Mouse (Mus musculus) frontal cortex, adult 2 months (tissue): ENCODE results near the gene Prr7. TPM values are rescaled to one million over a fixed set of nuclear protein-coding genes. Genes with fewer than 3 reads are reported as not detected.

Experiments
- DNase-seq, 2 experiments: peaks; one replicate each; pipeline ENCODE4 v3.0.0; 2022; ENCODE audit warnings: low spot score in 1 of 2; ENCODE audit errors: extremely low spot score in 1 of 2
- polyA plus RNA-seq: library from polyadenylated mRNA; depleted of rRNA; stranded (reverse); fragments of >200 nt; gene quantifications from 2 replicates; pipeline ENCODE4 v1.2.3, GENCODE M21; 2012

Prr7 gene
- polyA plus RNA-seq, 1 experiment: 67.1 TPM

DNA sequence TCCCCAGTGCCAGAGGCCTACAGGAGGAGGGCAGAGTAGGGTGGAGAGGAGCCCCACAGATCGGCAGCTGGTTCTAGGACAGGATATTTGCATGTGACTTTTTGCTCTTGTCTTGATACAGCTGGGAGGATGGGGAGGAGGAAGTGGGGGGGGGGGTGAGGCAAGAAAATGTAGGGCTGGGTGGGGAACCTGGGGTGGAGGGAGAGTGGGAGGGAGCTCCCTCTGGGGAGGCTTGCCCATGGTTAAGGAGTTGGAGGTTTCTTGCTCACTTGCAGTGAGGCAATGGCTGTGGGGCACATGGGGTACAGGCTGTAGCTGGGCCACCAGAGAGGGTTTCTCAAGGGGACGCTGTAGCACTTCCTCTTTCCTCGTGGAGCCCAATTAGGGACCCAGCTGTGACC, 16.5 kb upstream of the Prr7 start:
- no peak for DNase-seq

DNA sequence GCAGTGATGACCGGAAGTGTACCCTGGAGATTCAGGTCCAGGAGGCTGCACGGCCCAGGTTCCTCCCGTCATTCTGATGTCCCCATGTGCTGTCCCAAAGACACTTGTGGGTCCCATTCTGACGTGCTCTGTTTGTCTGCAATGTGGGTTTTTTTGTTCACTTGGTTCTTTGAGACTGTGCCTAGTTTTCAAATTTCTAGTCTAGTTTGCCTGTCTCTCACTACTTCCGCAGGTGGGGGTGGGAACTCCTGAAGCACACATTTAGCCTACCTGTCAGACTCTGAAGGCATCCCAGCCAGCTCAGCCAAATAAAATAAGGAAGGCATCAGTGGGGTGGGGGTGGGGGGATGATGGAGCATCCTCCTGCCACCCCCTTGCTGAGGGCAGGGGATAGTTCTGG, 15.9 kb upstream of the Prr7 start:
- no peak for DNase-seq

DNA sequence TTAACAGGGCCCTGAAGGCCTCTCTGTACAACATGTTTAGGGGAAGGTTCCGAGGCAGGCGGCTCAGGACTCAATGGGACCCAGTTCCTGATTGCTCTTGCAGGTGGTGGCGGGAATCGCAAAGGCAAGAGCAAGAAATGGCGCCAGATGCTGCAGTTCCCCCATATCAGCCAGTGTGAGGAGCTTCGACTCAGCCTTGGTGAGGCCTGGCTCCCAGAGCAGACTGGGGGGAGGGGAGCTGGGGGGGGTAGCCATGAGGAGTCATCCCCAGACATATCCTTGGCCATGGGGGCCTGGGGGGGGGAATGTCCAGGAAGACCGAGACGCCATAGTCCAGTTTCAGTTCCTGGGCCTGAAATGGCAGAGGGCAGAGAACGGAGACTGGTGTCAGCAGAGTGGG, 14.9 kb upstream of the Prr7 start:
- no peak for DNase-seq

DNA sequence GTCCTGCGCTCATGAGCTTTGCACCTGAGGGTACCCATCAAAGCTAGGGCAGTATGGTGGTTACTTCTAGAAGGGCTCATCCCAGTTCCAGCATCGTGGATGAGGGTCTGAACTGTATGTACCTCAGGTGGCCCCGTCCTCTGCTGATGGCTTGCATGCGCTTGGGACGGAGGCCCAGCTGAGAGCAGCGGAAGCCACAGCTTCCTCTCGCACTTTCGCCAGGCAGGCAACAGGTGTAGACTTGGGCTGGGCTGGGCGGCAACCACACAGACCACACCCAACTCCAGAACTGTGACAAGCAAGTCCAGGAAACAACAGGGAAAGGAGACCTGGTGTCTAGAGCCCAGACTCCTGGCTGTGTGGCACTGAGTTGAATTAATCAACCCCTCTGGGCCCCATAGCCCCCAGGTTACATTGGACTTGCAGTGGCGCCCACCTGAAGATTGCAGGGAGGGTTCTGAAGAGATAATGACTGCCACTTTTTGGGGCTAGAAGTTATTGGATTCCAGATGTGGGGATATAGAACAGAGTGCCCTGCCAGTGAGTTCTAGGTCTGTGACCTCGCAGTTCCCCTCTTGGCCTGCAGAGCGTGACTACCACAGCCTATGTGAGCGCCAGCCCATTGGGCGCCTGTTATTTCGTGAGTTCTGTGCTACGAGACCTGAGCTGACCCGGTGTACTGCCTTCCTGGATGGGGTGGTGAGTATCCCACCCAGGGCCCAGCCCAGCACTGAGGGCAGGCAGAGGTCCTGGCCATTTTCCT, 14.2 kb upstream of the Prr7 start:
- DNase-seq: no peak

DNA sequence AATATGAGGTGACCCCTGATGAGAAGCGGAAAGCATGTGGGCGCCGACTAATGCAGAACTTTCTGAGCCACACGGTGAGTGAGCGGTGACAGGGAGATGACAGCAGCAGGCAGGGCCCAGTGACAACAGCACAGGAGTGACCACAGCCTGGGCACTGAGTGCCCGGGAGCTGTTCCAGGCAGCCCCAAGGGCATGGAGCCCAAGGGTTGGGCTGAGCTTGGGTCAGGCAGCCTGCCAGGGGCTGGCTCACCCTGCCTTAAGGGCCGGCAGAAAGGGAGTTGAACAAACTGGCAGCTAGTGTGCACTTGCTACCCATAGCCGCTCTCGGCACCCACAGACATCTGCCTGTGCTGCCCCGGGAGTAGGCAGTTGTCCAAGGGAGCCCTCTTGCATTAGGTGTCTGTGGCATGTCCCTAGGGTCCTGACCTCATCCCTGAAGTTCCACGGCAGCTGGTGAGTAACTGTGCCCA, 13.5 kb upstream of the Prr7 start:
- peak in 1 of 2 experiments; percentile 60 for DNase-seq

DNA sequence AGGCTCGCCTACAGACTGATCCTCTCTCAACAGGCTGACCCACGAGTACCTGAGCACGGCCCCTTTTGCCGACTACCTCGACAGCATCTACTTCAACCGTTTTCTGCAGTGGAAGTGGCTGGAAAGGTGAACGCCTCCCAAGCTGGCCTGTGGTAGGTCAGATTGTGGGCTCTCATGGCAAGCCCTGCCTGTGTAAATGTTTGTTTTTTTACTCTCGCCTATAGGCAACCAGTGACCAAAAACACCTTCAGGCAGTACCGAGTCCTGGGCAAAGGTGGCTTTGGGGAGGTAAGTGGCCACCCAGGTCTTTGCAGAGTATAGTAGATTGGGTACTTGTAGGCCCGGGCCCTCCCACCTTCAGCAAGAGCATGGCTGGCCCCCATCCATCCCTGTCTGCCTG, 12.8 kb upstream of the Prr7 start:
- DNase-seq: no peak

DNA sequence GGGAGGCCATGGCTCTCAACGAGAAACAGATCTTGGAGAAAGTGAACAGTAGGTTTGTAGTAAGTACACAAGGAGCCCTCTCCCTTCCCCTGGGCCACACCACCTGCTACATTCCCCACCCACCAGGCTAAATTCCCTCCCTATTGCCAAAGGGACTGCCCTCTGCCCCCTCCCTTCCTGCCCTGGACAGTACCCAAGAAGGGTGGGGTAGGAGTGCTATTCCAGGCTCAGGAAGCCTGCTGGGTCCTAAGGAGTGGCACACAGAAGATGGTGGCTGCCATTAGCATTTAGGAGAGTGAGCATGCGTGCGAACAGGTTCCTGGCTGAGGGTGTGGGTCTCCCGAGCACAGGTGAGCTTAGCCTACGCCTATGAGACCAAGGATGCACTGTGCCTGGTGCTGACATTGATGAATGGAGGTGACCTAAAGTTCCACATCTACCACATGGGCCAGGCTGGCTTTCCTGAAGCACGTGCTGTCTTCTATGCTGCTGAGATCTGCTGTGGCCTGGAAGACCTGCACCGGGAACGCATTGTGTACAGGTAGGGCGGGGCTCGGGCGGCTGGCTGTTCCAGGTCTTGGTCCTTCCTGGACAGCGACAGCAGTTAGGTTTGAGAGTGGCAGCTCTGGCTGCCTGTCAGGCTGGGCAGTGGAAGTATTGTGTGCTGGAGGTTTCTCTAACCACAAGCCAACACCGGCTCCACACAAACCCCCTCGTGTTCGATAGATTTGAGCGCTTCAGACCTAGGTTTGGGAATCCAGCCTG, 12.1 kb upstream of the Prr7 start:
- no peak for DNase-seq

DNA sequence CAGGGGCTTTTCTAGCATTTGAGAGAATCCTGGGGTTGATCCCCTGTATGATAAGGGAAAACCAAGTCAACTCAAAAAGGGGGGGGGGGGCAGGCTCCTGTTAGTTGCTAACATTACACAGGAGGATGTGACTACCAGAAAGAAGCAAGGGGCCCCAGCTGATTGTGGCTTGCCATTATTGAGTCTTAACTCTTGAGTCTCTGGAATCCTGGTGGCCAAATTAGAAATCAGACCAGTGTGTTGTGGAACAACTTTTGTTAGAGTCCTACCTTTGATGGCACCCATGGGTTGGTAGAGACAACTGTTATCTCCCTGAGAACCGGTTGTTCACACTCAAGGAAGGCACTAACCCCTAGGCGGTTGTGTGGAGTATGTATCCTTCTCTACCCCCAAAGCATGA, 1.1 kb upstream of the Prr7 start:
- DNase-seq: no peak

DNA sequence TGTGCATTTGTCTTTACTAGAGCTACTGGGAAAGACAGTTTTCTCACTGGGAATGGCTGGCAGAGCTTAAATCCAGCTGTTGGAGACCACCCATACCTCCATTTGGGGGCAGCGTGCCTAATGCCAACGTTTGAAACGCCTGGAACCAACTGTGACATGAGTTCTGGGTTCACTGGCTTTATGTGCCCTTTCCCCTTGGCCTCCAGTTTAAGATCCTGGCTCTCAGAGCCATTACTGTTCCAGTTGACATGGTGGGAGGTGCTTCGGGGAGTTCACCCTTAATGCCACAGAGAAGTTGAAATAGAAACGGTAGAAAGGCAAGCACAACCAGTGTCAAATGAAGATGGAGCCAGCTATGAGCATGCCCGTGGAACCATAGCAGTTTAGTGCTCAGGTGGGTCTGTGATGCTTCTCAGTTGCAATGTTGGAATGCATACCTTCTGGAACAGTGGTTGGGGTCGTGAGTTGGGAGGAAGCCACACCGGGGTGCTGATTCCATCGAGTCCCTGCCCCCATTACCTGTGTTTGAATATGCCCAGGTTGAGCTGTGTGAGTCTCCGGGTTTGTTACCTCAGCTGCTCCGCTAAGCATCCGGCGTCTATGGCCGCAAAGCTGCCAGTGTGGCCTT, 554 bp upstream of the Prr7 start:
- no peak for DNase-seq

DNA sequence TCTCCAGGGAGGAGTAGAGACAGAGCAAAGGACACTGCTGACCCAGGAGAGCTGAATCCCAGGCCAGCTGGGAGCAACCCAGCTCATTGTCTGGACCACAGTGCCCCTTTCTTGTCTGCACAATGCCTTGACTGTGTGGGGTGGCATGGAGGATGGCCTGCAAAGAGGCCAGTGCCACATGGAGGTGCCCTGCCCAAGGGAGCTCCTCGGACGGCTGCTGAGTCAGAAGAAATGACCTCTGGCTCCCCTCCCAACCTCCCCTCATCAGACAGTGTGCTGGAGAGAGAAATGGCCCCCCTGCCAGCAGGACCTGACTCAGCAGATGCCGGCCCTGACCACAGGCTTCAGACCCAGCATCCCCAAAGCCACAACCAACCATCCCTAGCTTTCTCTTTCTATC, 1.1 kb downstream of the Prr7 start:
- peak in 1 of 2 experiments; percentile 36 for DNase-seq

DNA sequence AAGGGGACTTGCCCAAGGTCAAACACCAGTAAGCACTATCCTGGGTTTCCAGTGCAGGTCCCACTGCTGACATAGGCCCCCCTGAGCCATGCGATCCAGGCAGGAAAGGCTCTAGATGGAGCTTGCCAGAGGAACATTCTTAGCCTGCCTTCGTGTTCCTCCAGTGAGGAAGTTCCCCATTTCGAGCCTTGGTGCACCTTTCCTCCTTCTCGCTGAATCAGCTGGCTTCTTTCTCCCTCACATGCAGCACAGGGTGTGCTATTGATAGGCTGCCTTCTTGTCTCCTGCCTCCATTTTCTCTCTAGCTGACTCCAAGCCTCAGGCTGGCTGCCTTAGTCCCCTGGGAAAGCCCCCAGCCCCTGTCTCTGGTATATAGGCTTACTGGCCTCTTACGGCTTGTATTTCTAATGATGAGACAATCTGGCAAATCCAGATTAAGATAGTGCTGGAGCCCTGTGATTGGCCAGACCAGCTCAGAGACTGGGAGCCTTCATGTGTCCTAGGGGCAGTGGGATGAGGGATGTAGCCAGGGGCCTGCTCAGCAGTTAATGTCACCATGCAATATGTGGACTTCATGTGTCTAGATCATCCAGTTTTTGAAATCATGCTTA, 1.9 kb downstream of the Prr7 start:
- peak in 1 of 2 experiments; percentile 40 for DNase-seq

DNA sequence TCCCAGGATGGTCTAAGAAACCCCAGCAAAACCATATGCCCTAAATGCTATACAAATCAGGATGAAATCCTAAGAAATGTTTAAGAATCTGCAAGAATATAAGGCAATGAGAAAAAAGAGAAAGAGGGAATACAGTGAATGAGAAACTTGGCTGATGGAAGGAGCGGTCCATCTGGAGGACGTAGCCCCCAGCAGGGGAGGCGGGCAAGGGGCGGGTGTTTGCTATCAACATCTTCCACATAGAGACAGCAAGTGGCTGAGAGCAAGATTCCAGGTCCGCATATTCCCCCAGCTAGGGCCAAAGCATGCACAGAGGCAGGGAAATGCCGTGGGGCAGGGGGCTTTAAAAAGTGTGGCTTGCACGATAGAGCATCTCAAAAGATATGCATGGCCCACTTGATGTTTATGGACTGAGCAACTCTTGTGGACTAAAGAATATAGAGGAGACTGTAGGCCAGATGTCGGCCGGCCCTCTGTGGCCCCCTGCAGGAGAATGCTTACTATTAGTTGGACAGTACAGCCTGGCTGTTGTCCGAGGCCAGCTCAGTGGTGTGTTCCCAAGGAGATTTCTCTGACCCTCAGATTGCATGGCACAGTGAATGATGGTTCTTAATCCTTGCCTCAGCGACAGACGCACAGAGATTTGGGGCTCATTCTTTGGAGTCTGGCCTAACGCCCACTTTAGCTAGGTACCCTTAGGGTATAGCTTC, 4.9 kb downstream of the Prr7 start:
- DNase-seq: no peak

DNA sequence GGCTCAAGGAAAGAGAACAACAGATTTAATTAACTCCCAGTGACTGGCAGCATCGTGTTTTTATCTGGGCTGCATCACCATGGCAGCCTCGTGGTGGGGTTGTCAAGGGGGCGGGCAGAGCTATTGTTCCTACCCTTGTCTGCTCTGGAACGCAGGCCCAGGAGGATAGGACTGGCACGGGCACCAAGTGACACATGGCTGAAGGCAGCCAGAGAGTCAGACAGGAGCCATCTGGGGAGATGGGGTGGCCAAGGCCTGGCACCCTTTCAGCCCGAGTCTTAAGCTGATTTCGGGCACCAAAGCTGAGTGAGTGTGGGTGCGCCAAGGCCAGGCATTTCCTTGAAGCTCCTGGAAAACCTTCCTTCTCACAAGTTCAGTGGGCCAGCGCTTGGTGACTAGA, 6.3 kb downstream of the Prr7 start:
- peak in 1 of 2 experiments; percentile 55 for DNase-seq

DNA sequence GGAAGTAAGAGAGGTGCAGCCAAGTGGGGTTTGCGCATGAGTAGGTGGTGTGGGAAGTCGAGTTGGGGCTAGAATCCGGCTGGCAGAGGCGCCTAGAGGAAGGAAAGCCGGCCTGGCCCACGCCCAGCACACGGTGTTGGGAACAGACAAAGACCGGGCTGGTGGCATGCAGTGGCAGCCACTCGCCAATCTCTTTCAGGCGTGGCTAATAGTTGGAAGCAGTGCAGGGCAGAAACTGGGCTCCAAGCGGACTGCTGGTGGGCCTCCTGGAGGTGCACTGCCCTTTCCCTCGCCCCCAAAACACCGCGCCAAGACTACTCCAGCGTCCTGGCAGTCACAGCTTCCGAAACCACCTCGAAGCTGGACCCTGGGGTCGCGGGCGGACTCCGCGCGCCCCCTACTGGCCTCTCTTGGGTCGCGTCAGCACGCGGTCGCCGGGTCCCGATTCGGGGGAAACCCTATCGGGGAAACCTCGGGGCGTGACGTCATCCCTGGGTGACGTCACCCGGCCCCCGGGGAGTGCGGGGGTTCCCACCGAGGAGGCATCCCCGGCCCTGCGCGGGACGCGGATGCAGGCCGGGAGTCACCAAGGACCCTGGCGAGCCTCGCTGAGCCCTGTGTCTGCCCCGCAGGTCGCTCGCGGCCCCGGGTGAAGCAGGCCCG, 7.2 kb downstream of the Prr7 start:
- peak in 1 of 2 experiments; percentile 83 for DNase-seq

DNA sequence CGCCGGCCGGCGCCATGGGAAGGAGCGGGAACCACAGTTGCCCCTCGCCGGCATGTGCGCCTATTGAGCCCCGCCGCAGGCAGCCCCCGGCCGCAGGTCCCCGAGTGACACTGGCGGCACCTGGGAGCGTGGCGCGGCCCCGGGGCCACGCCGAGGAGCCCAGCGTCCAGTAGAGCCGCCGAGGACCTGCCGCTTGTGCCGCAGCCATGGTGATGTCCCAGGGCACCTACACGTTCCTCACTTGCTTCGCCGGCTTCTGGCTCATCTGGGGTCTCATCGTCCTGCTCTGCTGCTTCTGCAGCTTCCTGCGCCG, 7.7 kb downstream of the Prr7 start:
- DNase-seq: no peak

DNA sequence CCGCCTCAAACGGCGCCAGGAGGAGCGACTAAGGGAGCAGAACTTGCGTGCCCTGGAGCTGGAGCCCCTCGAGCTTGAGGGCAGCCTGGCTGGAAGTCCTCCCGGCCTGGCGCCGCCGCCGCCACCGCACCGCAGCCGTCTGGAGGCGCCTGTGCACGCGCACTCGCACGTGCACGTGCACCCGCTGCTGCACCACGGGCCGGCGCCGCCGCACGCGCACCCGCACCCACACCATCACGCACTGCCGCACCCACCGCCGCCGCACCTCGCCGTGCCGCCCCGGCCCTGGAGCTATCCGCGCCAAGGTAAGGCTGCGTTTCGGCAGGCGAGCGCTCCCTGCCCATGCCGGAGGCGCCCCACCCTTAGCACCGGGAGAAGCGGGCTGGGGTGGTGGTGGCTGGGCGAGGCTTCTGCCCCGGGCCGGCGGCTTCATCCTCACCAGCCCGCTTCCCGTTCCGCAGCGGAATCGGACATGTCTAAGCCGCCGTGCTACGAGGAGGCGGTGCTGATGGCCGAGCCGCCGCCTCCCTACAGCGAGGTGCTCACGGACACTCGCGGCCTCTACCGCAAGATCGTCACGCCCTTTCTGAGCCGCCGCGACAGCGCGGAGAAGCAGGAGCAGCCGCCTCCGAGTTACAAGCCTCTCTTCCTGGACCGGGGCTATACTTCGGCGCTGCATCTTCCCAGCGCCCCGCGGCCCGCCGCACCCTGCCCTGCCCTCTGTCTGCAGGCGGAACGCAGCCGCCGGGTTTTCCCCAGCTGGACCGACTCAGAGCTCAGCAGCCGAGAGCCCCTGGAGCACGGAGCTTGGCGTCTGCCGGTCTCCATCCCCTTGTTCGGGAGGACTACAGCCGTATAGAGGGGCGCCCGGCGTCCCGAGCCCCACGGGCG, 8.3 kb downstream of the Prr7 start:
- peak in 1 of 2 experiments; percentile 81 for DNase-seq

DNA sequence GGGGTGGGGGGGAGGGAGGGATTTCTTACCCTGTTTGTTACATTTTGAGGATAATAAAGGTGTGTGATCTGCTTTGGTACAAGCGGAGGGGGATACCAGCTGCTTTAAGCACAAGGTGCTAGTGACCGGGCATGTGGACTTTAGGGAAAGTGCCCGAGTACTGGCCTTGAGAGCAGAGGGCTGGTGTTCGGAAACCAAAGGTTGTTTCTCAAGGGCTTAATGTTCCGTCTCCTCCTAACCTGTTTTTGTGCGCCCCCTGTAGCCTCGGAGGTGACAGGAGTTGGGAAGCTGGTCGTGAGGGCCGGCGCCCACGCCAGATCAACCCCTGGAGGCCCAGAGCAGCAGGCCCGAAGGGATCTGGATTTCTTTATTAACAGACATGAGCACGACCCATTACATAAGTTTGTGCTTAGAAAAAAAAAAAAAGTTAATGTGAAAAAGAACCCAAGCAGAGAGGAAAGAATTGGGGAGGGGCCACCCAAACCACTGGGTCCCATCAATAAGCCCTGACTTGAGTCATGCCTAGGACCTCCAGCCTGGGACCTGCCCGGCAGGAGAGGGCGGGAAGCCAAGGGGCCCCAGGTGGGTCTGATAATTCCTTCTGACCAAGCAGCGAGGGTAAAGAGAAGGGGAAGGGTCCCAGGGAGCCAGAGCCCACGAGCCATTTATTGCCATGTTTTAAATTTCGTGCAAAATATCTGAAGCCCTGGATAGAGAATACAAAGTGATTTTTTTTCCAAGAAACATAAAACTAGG, 9.2 kb downstream of the Prr7 start:
- peak in 1 of 2 experiments; percentile 56 for DNase-seq

DNA sequence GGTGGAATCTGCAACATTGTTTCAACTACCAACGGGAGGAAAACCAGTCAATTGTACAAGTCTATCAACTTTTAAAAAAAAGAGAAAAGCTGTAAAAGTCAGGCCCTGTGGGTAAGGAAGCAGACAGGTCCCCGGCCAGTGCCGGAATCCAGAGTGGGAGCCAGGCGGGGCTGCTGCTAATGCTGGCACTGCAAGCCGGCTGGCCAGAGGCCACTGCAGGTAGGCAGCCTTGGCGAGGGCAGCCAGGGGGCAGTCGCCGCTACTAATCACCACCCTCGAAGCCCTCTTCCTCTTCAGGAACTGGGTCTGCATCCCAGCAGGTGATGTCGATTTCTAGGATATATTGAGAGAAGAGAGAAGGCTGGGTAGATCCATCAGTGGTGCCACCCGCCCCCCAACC, 9.9 kb downstream of the Prr7 start:
- DNase-seq: no peak
